8 mouse cellular contexts compared by ENCODE assay signal in genomic region chr14:33691690-33692089, GRCm38 (mm10).
A peak's percentile ranks its signal among the peaks of the same experiment; 100 is the strongest.
DNase-seq lines count a peak whose midpoint lies in the region; ATAC-seq lines count a peak whose summit lies in the region.

No protein-coding gene starts in this region.

- no peak overlapping the region for H3K27ac ChIP-seq in forebrain, embryonic 13.5 days
- no peak overlapping the region for H3K27ac ChIP-seq in forebrain, embryonic 11.5 days (ENCODE audit: low read depth, low read length)
- no peak overlapping the region for H3K27ac ChIP-seq in neural tube, embryonic 13.5 days (replicated peaks)

- peaks cover 3% of the 10 kb centered on the region for H3K4me1 ChIP-seq in forebrain, embryonic 13.5 days
- no peaks in the 10 kb centered on the region for H3K4me1 ChIP-seq in forebrain, embryonic 11.5 days (replicated peaks; ENCODE audit: control insufficient read depth, insufficient read depth, low read length)
- H3K4me1 ChIP-seq in neural tube, embryonic 13.5 days (replicated peaks), result peaks cover 10% of the 10 kb centered on the region; the same call in 1 of the 2 replicates

- H3K9ac ChIP-seq in forebrain, embryonic 13.5 days, result no peak overlapping the region
- H3K9ac ChIP-seq in forebrain, embryonic 11.5 days (ENCODE audit: low read length), result no peak overlapping the region
- H3K9ac ChIP-seq in neural tube, embryonic 13.5 days, result no peak overlapping the region

- WGBS in forebrain, embryonic 13.5 days, result 31% methylated on average over 2 of the region's 2 CpGs
- WGBS in forebrain, embryonic 11.5 days, result 70% methylated on average over 2 of the region's 2 CpGs
- 49% methylated on average over 2 of the region's 2 CpGs for WGBS in neural tube, embryonic 13.5 days

- H3K4me3 ChIP-seq in forebrain, embryonic 13.5 days, result no peak overlapping the region
- H3K4me3 ChIP-seq in forebrain, embryonic 11.5 days (ENCODE audit: low read depth, low read length), result no peak overlapping the region
- H3K4me3 ChIP-seq in neural tube, embryonic 13.5 days, result no peak overlapping the region

- peak; percentile 58 for ATAC-seq in forebrain, embryonic 13.5 days
- no peak for ATAC-seq in forebrain, embryonic 11.5 days (replicated peaks; ENCODE audit: low FRiP score)
- ATAC-seq in neural tube, embryonic 13.5 days (ENCODE audit: low read depth), result peak; percentile 51; the same call in 1 of the 2 replicates

- H3K36me3 ChIP-seq in forebrain, embryonic 13.5 days (ENCODE audit: poor library complexity, severe bottlenecking), result no peaks in the 10 kb centered on the region
- H3K36me3 ChIP-seq in forebrain, embryonic 11.5 days (ENCODE audit: control insufficient read depth, insufficient read depth, low read length), result no peaks in the 10 kb centered on the region
- H3K36me3 ChIP-seq in neural tube, embryonic 13.5 days, result no peaks in the 10 kb centered on the region

- H3K4me2 ChIP-seq in forebrain, embryonic 13.5 days, result no peak overlapping the region
- no peak overlapping the region for H3K4me2 ChIP-seq in forebrain, embryonic 11.5 days (ENCODE audit: low read depth, low read length, severe bottlenecking)
- H3K4me2 ChIP-seq in neural tube, embryonic 13.5 days, result no peak overlapping the region

- DNase-seq in forebrain, embryonic 11.5 days (ENCODE audit: low spot score), result no peak
- DNase-seq in neural tube, embryonic 10.5 days (ENCODE audit: extremely low spot score, low spot score), result no peak
- DNase-seq in gastrocnemius, postnatal 25 days, result peak; percentile 54
- DNase-seq in kidney, postnatal 25 days, result peak; percentile 91 to 93
- DNase-seq in retina, postnatal 7 days (ENCODE audit: low read depth, low spot score), result peak; percentile 30
- DNase-seq in thymus, postnatal 10 days (ENCODE audit: low spot score in 2 of 2), result no peak

- H3K27me3 ChIP-seq in forebrain, embryonic 13.5 days, result no peaks in the 10 kb centered on the region
- no peaks in the 10 kb centered on the region for H3K27me3 ChIP-seq in forebrain, embryonic 11.5 days (ENCODE audit: control insufficient read depth, insufficient read depth, low read length)
- H3K27me3 ChIP-seq in neural tube, embryonic 13.5 days, result 0 out of 2 replicates have a peak, but pooled peaks cover 5% of the 10 kb centered on the region

- H3K9me3 ChIP-seq in forebrain, embryonic 13.5 days (replicated peaks), result no peaks in the 10 kb centered on the region
- H3K9me3 ChIP-seq in forebrain, embryonic 11.5 days (ENCODE audit: control insufficient read depth, low read length), result no peaks in the 10 kb centered on the region
- H3K9me3 ChIP-seq in neural tube, embryonic 13.5 days, result no peaks in the 10 kb centered on the region

Comparison
In these comparisons a context has a peak if more than half of its experiments do, and no peak if none do; other contexts are left out.
1. DNase-seq: peak in gastrocnemius, postnatal 25 days (single experiment), kidney, postnatal 25 days (2 of 2) and retina, postnatal 7 days (single experiment); none in forebrain, embryonic 11.5 days (single experiment), neural tube, embryonic 10.5 days (single experiment) and thymus, postnatal 10 days (0 of 2).